Comparison of ENCODE assay signal across 24 mouse cellular contexts in genomic region chr6:53508847-53509494, GRCm38 (mm10).
DNase-seq lines count a peak whose midpoint lies in the region; ATAC-seq and TF ChIP-seq lines count a peak whose summit lies in the region.
"Had no signal": no experiment of that assay in that cellular context is flagged by ENCODE, and none has a peak within 500 bp of the region (broad histone marks: within the 10 kb centered on the region; RNA-seq: fewer than 3 reads in every experiment).

No protein-coding gene starts in this region.

- no peak for ATAC-seq in heart, embryonic 13.5 days (ENCODE audit: extremely low read depth, insufficient number of reproducible peaks, low FRiP score, low TSS enrichment)
- ATAC-seq in heart, postnatal 0 days (ENCODE audit: insufficient read depth, low read depth) = no peak
- peak; percentile 66; the same call in 1 of the 2 replicates for ATAC-seq in intestine, embryonic 16.5 days
- peak; percentile 56; the same call in 1 of the 2 replicates for ATAC-seq in stomach, embryonic 16.5 days (ENCODE audit: insufficient read depth, low FRiP score)
- ATAC-seq: activated CD4-positive, CD25-positive, alpha-beta regulatory T cell, adult 4 months; forebrain, embryonic 16.5 days; hindbrain, embryonic 16.5 days; inflammation-experienced regulatory T-cells, adult 6 months; Patski had no signal

- H3K4me3 ChIP-seq in heart, embryonic 13.5 days = no peak overlapping the region
- H3K4me3 ChIP-seq in heart, postnatal 0 days (ENCODE audit: low read depth, low read length) = no peak overlapping the region
- no peak overlapping the region for H3K4me3 ChIP-seq in intestine, embryonic 16.5 days (ENCODE audit: low read length)
- H3K4me3 ChIP-seq in stomach, embryonic 16.5 days (replicated peaks; ENCODE audit: low read length) = no peak overlapping the region
- H3K4me3 ChIP-seq: embryonic facial prominence, embryonic 13.5 days; forebrain, embryonic 12.5 days; hindbrain, embryonic 10.5 days had no signal

- H3K27me3 ChIP-seq in heart, embryonic 13.5 days (replicated peaks) = no peaks in the 10 kb centered on the region
- no peaks in the 10 kb centered on the region for H3K27me3 ChIP-seq in heart, postnatal 0 days (ENCODE audit: control insufficient read depth, insufficient read depth, low read length)
- H3K27me3 ChIP-seq in intestine, embryonic 16.5 days (replicated peaks; ENCODE audit: control insufficient read depth, insufficient read depth, low read length) = no peaks in the 10 kb centered on the region
- H3K27me3 ChIP-seq in stomach, embryonic 16.5 days (ENCODE audit: control insufficient read depth, insufficient read depth, low read length) = no peaks in the 10 kb centered on the region
- H3K27me3 ChIP-seq: CH12.LX; embryonic facial prominence, embryonic 13.5 days; forebrain, embryonic 12.5 days; Patski had no signal

- peaks cover 41% of the 10 kb centered on the region for H3K4me1 ChIP-seq in heart, embryonic 13.5 days
- H3K4me1 ChIP-seq in heart, postnatal 0 days (ENCODE audit: control insufficient read depth, insufficient read depth) = peaks cover 12% of the 10 kb centered on the region; the same call in 1 of the 2 replicates
- H3K4me1 ChIP-seq in intestine, embryonic 16.5 days (ENCODE audit: control insufficient read depth, insufficient read depth, low read length) = no peaks in the 10 kb centered on the region
- no peaks in the 10 kb centered on the region for H3K4me1 ChIP-seq in stomach, embryonic 16.5 days (ENCODE audit: control insufficient read depth, insufficient read depth, low read length)
- H3K4me1 ChIP-seq: embryonic facial prominence, embryonic 13.5 days; forebrain, embryonic 12.5 days; hindbrain, embryonic 10.5 days had no signal

- 60% methylated on average over 3 of the region's 3 CpGs for WGBS in heart, embryonic 13.5 days
- WGBS in heart, postnatal 0 days = 57% methylated on average over 3 of the region's 3 CpGs
- 76% methylated on average over 3 of the region's 3 CpGs for WGBS in intestine, embryonic 16.5 days
- 68% methylated on average over 3 of the region's 3 CpGs for WGBS in stomach, embryonic 16.5 days

- TF ChIP-seq EP300 in heart, postnatal 0 days (IDR thresholded peaks at IDR 0.05; ENCODE audit: low read depth) = no peak

- no peak for DNase-seq in heart, postnatal 10 days
- peak; percentile 40 for DNase-seq in heart, postnatal 0 days (ENCODE audit: low spot score)
- DNase-seq in heart, adult 9 months (ENCODE audit: low spot score in 2 of 2) = no peak
- DNase-seq in yolk sac, embryonic 10.5 days (ENCODE audit: low spot score) = no peak
- no peak for DNase-seq in urinary bladder, postnatal 10 days (ENCODE audit: low spot score)
- DNase-seq: adrenal gland, adult 2 months; adrenal gland, postnatal 25 days; cerebellum, adult 18-20 months; cerebellum, adult 9-11 months; cerebellum, postnatal 36 days; gastrocnemius, postnatal 10 days; kidney, adult 8-10 months had no signal

- H3K27ac ChIP-seq in heart, embryonic 13.5 days (replicated peaks) = peak overlapping the region; percentile 82
- H3K27ac ChIP-seq in heart, postnatal 0 days (ENCODE audit: low read depth) = 0 out of 2 replicates have a peak overlapping the region, but pooled peaks have one; percentile 7
- no peak overlapping the region for H3K27ac ChIP-seq in intestine, embryonic 16.5 days (ENCODE audit: low read length)
- no peak overlapping the region for H3K27ac ChIP-seq in stomach, embryonic 16.5 days (ENCODE audit: low read length)
- H3K27ac ChIP-seq: embryonic facial prominence, embryonic 13.5 days; forebrain, embryonic 12.5 days; hindbrain, embryonic 10.5 days had no signal

- intact Hi-C loops in heart, postnatal 10 days (cut with DNase I) = loop anchor here (5.0 kb wide), 1 partner anchor 222 kb away; the partner anchor contains the start of gene Creb5

- TF ChIP-seq CTCF in heart, postnatal 0 days (IDR thresholded peaks at IDR 0.05; ENCODE audit: low read depth) = no peak

- H3K9me3 ChIP-seq in heart, embryonic 13.5 days = no peaks in the 10 kb centered on the region
- no peaks in the 10 kb centered on the region for H3K9me3 ChIP-seq in heart, postnatal 0 days (replicated peaks; ENCODE audit: control insufficient read depth, low read length)
- H3K9me3 ChIP-seq in intestine, embryonic 16.5 days (ENCODE audit: control insufficient read depth, low read length) = no peaks in the 10 kb centered on the region
- H3K9me3 ChIP-seq in stomach, embryonic 16.5 days (replicated peaks; ENCODE audit: control insufficient read depth, low read length) = no peaks in the 10 kb centered on the region
- H3K9me3 ChIP-seq: embryonic facial prominence, embryonic 13.5 days; forebrain, embryonic 12.5 days; hindbrain, embryonic 10.5 days had no signal

- H3K4me2 ChIP-seq in heart, embryonic 13.5 days = no peak overlapping the region
- no peak overlapping the region for H3K4me2 ChIP-seq in heart, postnatal 0 days (ENCODE audit: low read depth, low read length)
- H3K4me2 ChIP-seq in intestine, embryonic 16.5 days (ENCODE audit: low read depth, low read length) = no peak overlapping the region
- H3K4me2 ChIP-seq in stomach, embryonic 16.5 days (ENCODE audit: low read depth, low read length) = no peak overlapping the region
- H3K4me2 ChIP-seq: embryonic facial prominence, embryonic 13.5 days; forebrain, embryonic 12.5 days had no signal

- no peaks in the 10 kb centered on the region for H3K36me3 ChIP-seq in heart, embryonic 13.5 days
- H3K36me3 ChIP-seq in heart, postnatal 0 days (replicated peaks; ENCODE audit: control insufficient read depth, insufficient read depth, low read length) = no peaks in the 10 kb centered on the region
- H3K36me3 ChIP-seq in intestine, embryonic 16.5 days (ENCODE audit: control insufficient read depth, insufficient read depth, low read length) = no peaks in the 10 kb centered on the region
- no peaks in the 10 kb centered on the region for H3K36me3 ChIP-seq in stomach, embryonic 16.5 days (ENCODE audit: control insufficient read depth, insufficient read depth, low read length)
- H3K36me3 ChIP-seq: embryonic facial prominence, embryonic 13.5 days; forebrain, embryonic 12.5 days; hindbrain, embryonic 10.5 days had no signal

- H3K9ac ChIP-seq in heart, embryonic 13.5 days = no peak overlapping the region
- H3K9ac ChIP-seq in heart, postnatal 0 days (replicated peaks; ENCODE audit: low read depth, low read length) = no peak overlapping the region
- H3K9ac ChIP-seq in intestine, embryonic 16.5 days (ENCODE audit: low read depth, low read length) = no peak overlapping the region
- no peak overlapping the region for H3K9ac ChIP-seq in stomach, embryonic 16.5 days (ENCODE audit: low read length)
- H3K9ac ChIP-seq: embryonic facial prominence, embryonic 13.5 days; forebrain, embryonic 12.5 days had no signal

Comparison
In these comparisons a context has a peak if more than half of its experiments do, and no peak if none do; other contexts are left out.
1. ATAC-seq: peak in intestine, embryonic 16.5 days (single experiment) and stomach, embryonic 16.5 days (single experiment); none in heart, embryonic 13.5 days (single experiment) and heart, postnatal 0 days (single experiment).
2. H3K27ac ChIP-seq: peak in heart, embryonic 13.5 days (single experiment) and heart, postnatal 0 days (single experiment); none in intestine, embryonic 16.5 days (single experiment) and stomach, embryonic 16.5 days (single experiment).